Mouse (Mus musculus) embryonic fibroblast, embryonic 13.5 days (primary cell): ENCODE data around the gene Inf2.

Experiments
- CTCF ChIP-seq: IDR thresholded peaks from 2 replicates; pipeline ENCODE4 v1.5.1; 2011; ENCODE audit warnings: mild to moderate bottlenecking, control low read depth, low read length, moderate library complexity, borderline replicate concordance; ENCODE audit not compliant: insufficient read depth
- POLR2A ChIP-seq: IDR thresholded peaks from 2 replicates; pipeline ENCODE4 v1.6.1; 2011; ENCODE audit warnings: low read depth, mild to moderate bottlenecking, control low read depth, low read length, moderate library complexity

DNA sequence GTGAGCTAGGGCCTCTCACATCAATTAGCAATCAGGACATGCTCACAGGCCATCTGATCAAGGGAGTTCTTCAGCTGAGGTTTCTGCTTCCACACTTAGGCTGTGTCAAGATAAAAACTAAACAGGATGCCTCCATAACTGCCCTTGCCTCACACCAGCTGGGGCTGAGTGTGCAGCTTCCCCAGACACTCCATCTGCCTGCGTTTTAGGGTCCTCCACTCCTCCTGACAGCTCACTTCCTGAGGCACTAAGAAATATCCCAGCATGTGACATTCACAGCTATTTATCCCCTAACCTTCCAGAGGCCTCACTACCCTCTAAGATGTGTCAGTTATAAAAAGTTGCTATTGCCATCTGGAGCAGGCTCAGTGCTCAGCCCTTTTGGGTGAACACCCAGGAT lies 42.9 kb downstream of the Inf2 start:
- TF ChIP-seq POLR2A (no peak), CTCF (no peak)
